Comparison of ENCODE assay signal across 22 mouse cellular contexts in the genomic region with DNA sequence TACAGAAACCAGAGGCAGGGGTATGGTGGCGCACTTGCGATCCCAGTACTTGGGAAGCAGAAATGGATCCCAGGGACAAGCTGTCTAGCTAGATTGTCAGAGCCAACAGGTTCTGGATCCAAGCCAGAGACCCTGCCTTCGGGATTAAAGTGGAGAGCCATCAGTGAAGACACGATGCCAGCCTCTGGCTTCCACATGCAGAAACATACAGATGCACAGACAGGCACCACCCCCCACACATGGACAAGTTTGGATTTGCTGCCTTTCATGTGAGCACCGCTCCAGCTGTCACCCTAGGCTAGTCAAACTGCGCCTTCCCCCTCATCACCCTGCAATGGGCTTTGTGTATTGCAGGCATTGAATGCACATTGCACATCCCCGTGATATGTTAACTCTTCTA. TPM values are rescaled to one million over a fixed set of nuclear protein-coding genes. Genes with fewer than 3 reads are reported as not detected.
"Had no signal": no experiment of that assay in that cellular context is flagged by ENCODE, and none has a peak within 500 bp of the region (broad histone marks: within the 10 kb centered on the region; RNA-seq: fewer than 3 reads in every experiment).

No protein-coding gene starts in this region.

- ATAC-seq: intestine, embryonic 16.5 days; liver, postnatal 0 days; midbrain, embryonic 15.5 days had no signal

- H3K27ac ChIP-seq: kidney, embryonic 15.5 days; limb, embryonic 12.5 days; liver, embryonic 13.5 days; lung, embryonic 15.5 days; macrophage; midbrain, embryonic 15.5 days; neural tube, embryonic 13.5 days had no signal

- H3K4me3 ChIP-seq: kidney, embryonic 15.5 days; limb, embryonic 12.5 days; liver, embryonic 13.5 days; lung, embryonic 15.5 days; midbrain, embryonic 15.5 days; neural tube, embryonic 13.5 days had no signal

- DNase-seq: kidney, adult 2 months; kidney, postnatal 14 days; liver; liver, embryonic 13.5 days; liver, postnatal 0 days; lung, postnatal 14 days; right cerebral cortex, adult 18-20 months; right cerebral cortex, postnatal 25 days; thymus, postnatal 4 days had no signal

- H3K4me2 ChIP-seq: kidney, embryonic 15.5 days; limb, embryonic 12.5 days; liver, embryonic 13.5 days; lung, embryonic 15.5 days; midbrain, embryonic 15.5 days; neural tube, embryonic 13.5 days had no signal

- H3K9ac ChIP-seq: kidney, embryonic 15.5 days; limb, embryonic 12.5 days; liver, embryonic 13.5 days; liver, postnatal 0 days; lung, embryonic 15.5 days; midbrain, embryonic 15.5 days; neural tube, embryonic 13.5 days had no signal

- H3K9me3 ChIP-seq: kidney, embryonic 15.5 days; limb, embryonic 12.5 days; liver, embryonic 13.5 days; lung, embryonic 15.5 days; midbrain, embryonic 15.5 days; neural tube, embryonic 13.5 days had no signal

- H3K36me3 ChIP-seq: kidney, embryonic 15.5 days; limb, embryonic 12.5 days; liver, embryonic 13.5 days; lung, embryonic 15.5 days; midbrain, embryonic 15.5 days; neural tube, embryonic 13.5 days had no signal

- H3K4me1 ChIP-seq: kidney, embryonic 15.5 days; limb, embryonic 12.5 days; liver, embryonic 13.5 days; lung, embryonic 15.5 days; neural tube, embryonic 13.5 days had no signal

RNA-seq across cellular contexts. Expression of gene Rprml, which starts 8.8 kb away (rescaled TPM):
- total RNA-seq: megakaryocyte-erythroid progenitor cell, adult 5-6 weeks had no signal
- polyA plus RNA-seq: kidney, adult 2 months; kidney, embryonic 15.5 days; limb, embryonic 12.5 days; liver, embryonic 13.5 days; liver, postnatal 0 days; lung, embryonic 15.5 days; macrophage; neural tube, embryonic 13.5 days; stomach, embryonic 16.5 days had no signal

RNA-seq across cellular contexts. Expression of gene Lyzl6, which starts 19.5 kb away (rescaled TPM):
- total RNA-seq: layer of hippocampus, adult 18-20 months; layer of hippocampus, postnatal 10 days; left cerebral cortex, postnatal 14 days; megakaryocyte-erythroid progenitor cell, adult 5-6 weeks had no signal
- polyA plus RNA-seq: intestine, embryonic 16.5 days; kidney, adult 2 months; kidney, embryonic 15.5 days; limb, embryonic 12.5 days; liver, embryonic 13.5 days; liver, postnatal 0 days; lung, embryonic 15.5 days; macrophage; midbrain, embryonic 15.5 days; neural tube, embryonic 13.5 days; small intestine, adult 2 months; stomach, embryonic 16.5 days had no signal

RNA-seq across cellular contexts. Expression of gene Gm884, which starts 37.2 kb away (rescaled TPM):
- total RNA-seq: layer of hippocampus, adult 18-20 months; layer of hippocampus, postnatal 10 days; megakaryocyte-erythroid progenitor cell, adult 5-6 weeks had no signal
- polyA plus RNA-seq: intestine, embryonic 16.5 days; kidney, adult 2 months; kidney, embryonic 15.5 days; limb, embryonic 12.5 days; liver, embryonic 13.5 days; liver, postnatal 0 days; lung, embryonic 15.5 days; macrophage; midbrain, embryonic 15.5 days; neural tube, embryonic 13.5 days; small intestine, adult 2 months; stomach, embryonic 16.5 days had no signal
